Mouse (Mus musculus) ES-E14 (cell line): ENCODE measurements at regions not wholly inside any gene's neighbourhood (a gene's known extent, or its start where the extent isn't known, plus 50 kb on each side); places are given as distances from the start of the nearest gene placed in this dataset.

ENCODE experiments used
- DNase-seq: peaks from one replicate; pipeline ENCODE4 v3.0.0-alpha.2; 2013; ENCODE audit warnings: low read depth, low spot score
- H3K27ac ChIP-seq: 2 replicates; pipeline ENCODE4 v1.5.1; 2012; ENCODE audit warnings: low read depth, mild to moderate bottlenecking, low read length, moderate library complexity, mixed read lengths; ENCODE audit not compliant: poor library complexity, insufficient read depth, severe bottlenecking
- H3K36me3 ChIP-seq: 2 replicates; pipeline ENCODE4 v1.6.1; 2012; ENCODE audit warnings: mild to moderate bottlenecking, low read length, moderate library complexity, mixed read lengths; ENCODE audit not compliant: control insufficient read depth, poor library complexity, insufficient read depth, severe bottlenecking
- H3K4me1 ChIP-seq, 2 experiments: fragments of 150-350 bp in 1 of 2; sonication (generic) in 1 of 2; 2 replicates each; pipeline ENCODE4 v1.6.1; 2012; ENCODE audit warnings: low read length in 2 of 2, mild to moderate bottlenecking in 1 of 2, mixed read lengths in 1 of 2; ENCODE audit not compliant: control insufficient read depth in 2 of 2, insufficient read depth in 2 of 2, poor library complexity in 1 of 2
- H3K4me3 ChIP-seq, 2 experiments: fragments of 150-350 bp in 1 of 2; sonication (generic) in 1 of 2; 2 replicates each; pipeline ENCODE4 v1.5.1; 2012; ENCODE audit warnings: low read length in 2 of 2, low read depth in 1 of 2, mild to moderate bottlenecking in 1 of 2, mixed read lengths in 1 of 2; ENCODE audit not compliant: insufficient read depth in 1 of 2, poor library complexity in 1 of 2, severe bottlenecking in 1 of 2
- H3K9ac ChIP-seq: 2 replicates; pipeline ENCODE4 v1.6.1; 2012; ENCODE audit warnings: low read depth, mild to moderate bottlenecking, low read length, mixed read lengths; ENCODE audit not compliant: poor library complexity, insufficient read depth, severe bottlenecking
- H3K9me3 ChIP-seq: fragments of 150-350 bp; sonication (generic); 2 replicates; pipeline ENCODE4 v1.6.1; 2012; ENCODE audit warnings: low read depth, mild to moderate bottlenecking, low read length; ENCODE audit not compliant: control insufficient read depth, insufficient read depth
- CHD2 ChIP-seq: IDR thresholded peaks from 2 replicates; pipeline ENCODE4 v1.6.1; 2014; ENCODE audit warnings: mild to moderate bottlenecking, low read depth, low read length, inconsistent platforms
- HCFC1 ChIP-seq: IDR thresholded peaks from 2 replicates; pipeline ENCODE4 v1.6.1; 2012; ENCODE audit warnings: low read length, inconsistent platforms, borderline replicate concordance; ENCODE audit not compliant: insufficient read depth
- MAFK ChIP-seq: IDR thresholded peaks from 2 replicates; pipeline ENCODE4 v1.6.1; 2014; ENCODE audit warnings: mild to moderate bottlenecking, low read depth, low read length, inconsistent platforms; ENCODE audit not compliant: insufficient read depth
- ZC3H11A ChIP-seq: IDR thresholded peaks from 2 replicates; pipeline ENCODE4 v1.6.1; 2012; ENCODE audit warnings: low read depth, mild to moderate bottlenecking, inconsistent platforms, low read length, borderline replicate concordance
- ZNF384 ChIP-seq: IDR thresholded peaks from 2 replicates; pipeline ENCODE4 v1.6.1; 2012; ENCODE audit warnings: low read depth, low read length, inconsistent platforms
- in situ Hi-C, 2 experiments: fragments of 600-800 bp; cut with MboI; formaldehyde crosslinking; loops; one replicate each; pipeline ENCODE4 v1.15.1; 2025; ENCODE audit warnings: low sequenced_read_pairs in 2 of 2, inconsistent platforms in 1 of 2; ENCODE audit not compliant: unreplicated experiment in 2 of 2

DNA sequence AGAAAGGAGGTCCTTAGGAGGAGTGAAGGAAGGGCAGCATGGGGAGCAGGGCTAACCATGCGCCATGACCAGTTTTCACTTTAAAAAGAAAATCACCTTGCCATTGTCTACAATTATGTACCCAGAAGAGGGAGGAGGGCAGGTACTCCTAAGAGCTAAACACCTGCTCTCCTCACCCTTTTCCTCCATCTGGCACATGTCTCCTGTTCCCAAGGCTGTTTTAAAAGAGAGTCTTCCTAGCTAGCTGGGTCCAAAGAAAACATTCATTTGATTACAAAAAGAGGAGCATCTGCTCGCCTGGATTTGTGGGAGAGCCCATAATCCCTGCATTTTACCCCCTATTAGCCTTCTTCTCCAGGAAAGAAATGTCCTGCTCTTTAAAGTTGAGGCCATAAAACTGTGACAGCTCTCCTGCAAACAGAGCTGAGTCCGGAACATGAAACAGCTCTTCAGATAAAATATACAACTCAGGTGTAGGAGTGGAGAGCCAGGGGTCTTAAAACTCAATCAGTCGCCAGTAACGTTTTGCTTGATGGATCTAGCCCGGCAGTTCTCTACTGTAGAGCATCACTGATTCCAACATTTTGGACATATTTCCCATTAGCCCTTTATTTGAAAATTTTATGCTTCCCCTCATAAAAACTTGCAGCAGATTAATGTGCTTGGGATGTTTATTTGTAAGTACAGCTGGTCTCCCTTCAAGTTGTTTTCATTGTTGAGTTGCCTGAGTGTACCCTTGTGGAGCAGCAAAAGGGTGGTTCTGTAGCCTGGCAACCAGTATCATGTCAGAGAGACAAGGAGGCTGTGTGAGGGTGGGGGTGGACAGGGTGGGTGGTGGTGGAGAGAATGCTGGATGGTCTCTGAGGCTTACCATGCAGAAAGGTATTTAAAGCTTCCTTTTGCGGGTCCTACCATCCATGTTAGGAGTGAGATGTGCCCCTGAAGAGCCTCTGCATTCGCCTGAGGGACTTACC, 105.5 kb downstream of the Apob start:
- DNase-seq, result no peak
- H3K9ac ChIP-seq, result no peak overlapping the region
- in situ Hi-C loops, result no loop called here
- H3K4me1 ChIP-seq, result no peaks in the 10 kb centered on the region
- H3K4me3 ChIP-seq, result no peak overlapping the region
- H3K27ac ChIP-seq, result no peak overlapping the region
- no peaks in the 10 kb centered on the region for H3K9me3 ChIP-seq
- H3K36me3 ChIP-seq, result no peaks in the 10 kb centered on the region
- no peak for TF ChIP-seq MAFK
- no peak for TF ChIP-seq CHD2
- TF ChIP-seq ZNF384, result no peak
- TF ChIP-seq HCFC1, result no peak
- TF ChIP-seq ZC3H11A, result no peak

DNA sequence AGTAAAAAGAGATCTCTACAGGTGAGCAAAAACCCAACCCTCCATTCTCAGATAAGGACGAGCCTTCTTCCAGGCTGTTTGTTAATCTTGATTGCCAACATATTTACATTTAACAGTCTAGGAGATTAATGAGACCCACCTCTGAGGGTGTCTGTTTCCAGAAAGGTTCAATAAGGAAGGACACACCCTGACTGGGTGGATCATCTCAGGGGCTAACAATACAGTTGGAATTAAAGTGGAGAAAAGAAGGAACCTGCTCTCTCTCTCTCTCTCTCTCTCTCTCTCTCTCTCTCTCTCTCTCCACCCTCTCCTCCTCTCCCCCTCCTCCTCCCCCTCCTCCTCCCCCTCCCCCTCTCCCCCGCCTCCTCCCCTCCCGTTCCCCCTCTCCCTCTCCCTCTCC, 110.5 kb downstream of the Apob start:
- no peak overlapping the region for H3K4me3 ChIP-seq
- no peak overlapping the region for H3K9ac ChIP-seq
- H3K4me1 ChIP-seq, result no peaks in the 10 kb centered on the region
- no peak for TF ChIP-seq MAFK
- no peak for TF ChIP-seq ZNF384
- no peak for TF ChIP-seq CHD2
- TF ChIP-seq HCFC1, result no peak
- no peak for TF ChIP-seq ZC3H11A
- in situ Hi-C loops, result no loop called here
- DNase-seq, result no peak
- H3K36me3 ChIP-seq, result no peaks in the 10 kb centered on the region
- no peak overlapping the region for H3K27ac ChIP-seq
- no peaks in the 10 kb centered on the region for H3K9me3 ChIP-seq

DNA sequence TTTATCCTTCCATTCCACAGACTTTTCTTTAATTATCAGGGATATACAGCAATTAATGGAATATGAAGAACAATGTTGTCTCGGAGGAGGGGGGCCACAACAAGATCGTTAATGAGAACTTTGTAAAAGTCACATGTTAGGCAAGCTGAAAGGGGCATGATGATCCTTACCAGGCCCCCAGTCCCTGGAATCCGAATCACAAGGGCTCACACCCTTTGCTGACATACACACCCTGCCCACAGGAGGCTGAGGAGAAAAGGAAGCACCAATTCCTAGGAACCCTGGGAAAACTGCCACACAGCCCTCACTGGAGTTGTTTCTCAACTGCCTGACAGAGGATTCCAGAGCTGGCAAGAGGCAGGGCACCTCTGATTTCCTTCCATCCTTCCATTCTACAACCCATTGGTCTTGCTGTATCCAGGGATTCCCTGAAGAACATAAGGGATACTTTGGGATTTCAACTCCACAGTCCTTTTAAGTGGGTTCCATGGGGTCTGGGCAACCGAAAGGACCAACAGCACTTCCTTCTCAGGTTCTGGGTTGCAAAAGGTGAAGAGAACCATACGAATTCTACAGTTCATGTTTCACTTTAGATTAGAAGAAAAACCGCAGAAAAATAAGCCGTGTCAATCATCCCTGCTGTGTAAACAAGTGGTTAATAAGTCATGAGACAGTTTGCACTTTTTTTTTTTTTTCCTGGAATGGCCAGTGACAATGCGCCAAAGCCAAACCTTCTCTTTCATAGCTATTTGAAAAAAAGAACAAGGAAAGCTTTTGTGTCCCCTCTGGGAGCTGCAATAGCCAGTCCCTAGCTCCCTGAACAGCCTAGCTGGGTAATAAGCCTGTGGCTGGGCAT, 112.2 kb downstream of the Apob start:
- no peak overlapping the region for H3K9ac ChIP-seq
- in situ Hi-C loops, result no loop called here
- DNase-seq, result no peak
- H3K4me1 ChIP-seq, result no peaks in the 10 kb centered on the region
- no peak overlapping the region for H3K4me3 ChIP-seq
- H3K36me3 ChIP-seq, result no peaks in the 10 kb centered on the region
- TF ChIP-seq ZNF384 (no peak), HCFC1 (no peak), CHD2 (no peak), MAFK (no peak), ZC3H11A (no peak)
- H3K9me3 ChIP-seq, result no peaks in the 10 kb centered on the region
- no peak overlapping the region for H3K27ac ChIP-seq

DNA sequence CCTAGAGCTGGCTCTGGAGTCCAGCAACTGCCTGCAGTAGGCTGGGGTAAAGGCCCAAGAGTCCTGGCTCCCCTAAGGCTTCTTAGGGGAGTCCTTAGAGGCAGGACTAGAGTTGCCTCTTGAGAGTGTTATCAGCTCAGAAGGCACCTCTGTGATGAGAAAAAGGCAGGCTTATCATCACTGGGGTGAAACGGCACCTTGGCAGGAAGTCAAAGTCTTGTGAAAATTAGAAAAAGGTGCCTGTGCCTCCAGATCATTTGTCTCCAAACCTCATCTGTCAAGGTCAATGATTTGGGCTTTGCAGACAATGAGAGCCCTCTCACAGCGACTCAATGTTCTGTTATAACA, 112.8 kb downstream of the Apob start:
- DNase-seq, result no peak
- Histone ChIP-seq H3K27ac (no peak overlapping the region), H3K9ac (no peak overlapping the region), H3K36me3 (no peaks in the 10 kb centered on the region), H3K4me3 (no peak overlapping the region), H3K4me1 (no peaks in the 10 kb centered on the region), H3K9me3 (no peaks in the 10 kb centered on the region)
- in situ Hi-C loops, result no loop called here
- TF ChIP-seq ZC3H11A (no peak), CHD2 (no peak), ZNF384 (no peak), HCFC1 (no peak), MAFK (no peak)
